Mouse (Mus musculus): ENCODE results near the gene Gm17655.
"Not testable (repeated sequence)": the region's sequence is repeated elsewhere in the genome, so short reads cannot be mapped to it uniquely, and the experiment has no call there.

The Gm17655 gene

GRCm38 (mm10) chr5:110094030-110094846, 21.9 kb upstream of the Gm17655 start, which contains the start of gene Gm35315:
Gene Gm35315 (minus strand): TSS chr5:110094420.
- in situ Hi-C loops (cut with MboI, MseI): no loop called here

DNA sequence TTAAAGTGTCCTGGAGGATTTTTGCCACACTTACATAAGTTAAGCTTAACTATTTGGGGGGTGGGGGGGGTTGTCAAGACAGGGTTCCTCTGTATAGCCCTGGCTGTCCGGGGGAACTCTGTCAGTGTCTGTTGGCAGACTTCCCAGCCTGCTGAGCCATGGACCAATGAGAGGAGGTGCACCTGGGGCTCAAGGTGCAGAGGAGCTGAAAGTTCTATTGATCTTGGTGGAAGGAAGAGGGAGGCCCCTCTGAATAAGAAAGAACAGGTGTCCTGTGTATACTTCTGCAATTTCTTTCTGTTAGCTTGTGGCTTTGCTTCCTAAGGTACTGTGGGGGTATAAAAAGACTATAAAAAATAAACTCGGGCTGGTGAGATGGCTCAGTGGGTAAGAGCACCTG, 19.2 kb upstream of the Gm17655 start:
- in situ Hi-C loops (cut with MboI, MseI): no loop called here

DNA sequence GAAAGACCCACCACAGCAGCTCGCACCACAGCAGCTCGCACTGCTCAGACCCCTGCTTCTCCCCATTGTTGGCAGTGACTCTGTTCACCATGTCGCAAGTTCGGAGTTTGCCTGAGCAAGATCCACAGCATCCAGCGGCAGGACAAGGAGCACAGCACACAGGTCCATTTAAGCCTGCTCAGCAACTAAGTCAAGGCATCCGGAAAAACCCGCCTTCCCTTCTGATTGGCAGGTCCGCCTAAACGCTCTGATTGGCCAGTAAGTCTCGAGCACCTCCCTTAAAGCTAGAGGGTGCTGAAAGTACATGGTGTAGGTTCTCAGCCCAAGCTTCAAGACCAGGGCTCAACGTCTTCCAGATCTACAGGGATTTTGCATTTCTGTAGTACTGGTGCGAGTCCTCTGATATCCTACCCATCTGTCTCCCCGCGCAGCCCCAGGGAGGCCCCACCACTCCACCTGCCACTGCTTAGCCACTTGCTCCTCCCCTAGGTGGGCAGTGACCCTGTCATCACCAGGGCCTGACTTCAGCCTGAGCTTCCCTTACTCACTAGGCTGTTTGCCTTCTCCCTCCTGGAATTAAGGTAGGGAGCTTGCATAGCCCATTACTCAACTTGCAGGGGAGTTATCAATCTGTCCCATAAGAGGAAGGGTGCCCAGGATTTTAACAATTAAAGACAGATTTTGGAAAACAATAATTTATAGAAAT, 14.0 kb upstream of the Gm17655 start:
- in situ Hi-C loops (cut with MboI, MseI): no loop called here

- in situ Hi-C loops (cut with MboI, MseI): no loop called here
These were observed 10.6 kb upstream of the Gm17655 start for GRCm38 (mm10) chr5:110082961-110083360.

DNA sequence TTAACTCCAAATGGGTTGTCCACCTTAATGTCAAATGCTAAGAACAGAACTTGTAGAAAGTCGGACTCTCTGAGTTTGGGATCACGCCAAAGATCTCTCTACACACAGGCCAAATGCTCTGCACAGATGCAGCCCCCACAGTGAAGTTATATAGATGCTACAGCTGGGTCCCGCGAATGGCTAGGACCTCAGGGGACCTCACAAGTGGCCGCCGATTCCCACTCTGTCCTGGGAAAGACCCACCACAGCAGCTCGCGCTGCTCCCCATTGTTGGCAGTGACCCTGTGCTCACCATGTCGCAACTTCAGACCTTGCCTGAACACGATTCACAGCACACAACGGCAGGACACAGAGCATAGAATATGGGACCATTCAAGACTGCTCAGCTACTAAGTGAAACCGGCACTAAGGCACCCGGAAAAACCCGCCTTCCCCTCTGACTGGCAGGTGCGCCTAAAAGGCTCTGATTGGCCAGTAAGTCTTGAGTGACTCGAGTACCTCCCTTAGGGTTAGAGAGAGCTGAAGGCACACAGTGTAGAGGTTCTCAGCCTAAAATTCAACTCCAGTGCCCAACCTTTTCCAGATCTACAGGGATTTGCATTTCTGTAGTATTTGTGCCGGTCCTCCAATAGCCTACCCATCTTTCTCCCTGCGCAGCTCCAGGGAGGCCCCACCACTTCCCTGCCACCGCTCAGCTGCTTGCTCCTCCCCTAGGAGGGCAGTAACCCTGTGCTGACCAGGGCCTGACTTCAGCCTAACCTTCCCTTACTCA, 14.5 kb downstream of the Gm17655 start:
- in situ Hi-C loops (cut with MboI, MseI): loop anchor here (10.0 kb wide), 1 partner anchor 47 kb away; the partner anchor contains the start of gene Gtpbp6

- in situ Hi-C loops (cut with MboI, MseI): not testable (repeated sequence)
These were observed 48.5 kb downstream of the Gm17655 start for GRCm38 (mm10) chr5:110023694-110024427.

- in situ Hi-C loops (cut with MboI, MseI): no loop called here
These were observed 49.0 kb downstream of the Gm17655 start for GRCm38 (mm10) chr5:110023273-110023672.

- in situ Hi-C loops (cut with MboI, MseI): not testable (repeated sequence)
These were observed 56.5 kb downstream of the Gm17655 start for GRCm38 (mm10) chr5:110015775-110016174.
